Mouse (Mus musculus): ENCODE data around the gene Sv2b. TPM values are rescaled to one million over a fixed set of nuclear protein-coding genes. Genes with fewer than 3 reads are reported as not detected.

Gene Sv2b
- polyA plus RNA-seq, 1 experiment from 2014 or later, result 4.2 TPM

- no peak overlapping the region for H3K4me3 ChIP-seq (ENCODE audit: low read depth, low read length)
- WGBS, result 89% methylated on average over 3 of the region's 3 CpGs
- no peaks in the 10 kb centered on the region for H3K36me3 ChIP-seq (ENCODE audit: control insufficient read depth, insufficient read depth, low read length)
- no peaks in the 10 kb centered on the region for H3K4me1 ChIP-seq (ENCODE audit: control insufficient read depth, insufficient read depth, low read length)
- H3K27me3 ChIP-seq (ENCODE audit: control insufficient read depth, insufficient read depth, low read length), result no peaks in the 10 kb centered on the region
- H3K27ac ChIP-seq (ENCODE audit: low read depth, low read length), result no peak overlapping the region
- no peak overlapping the region for H3K4me2 ChIP-seq (ENCODE audit: low read depth)
- no peak for DNase-seq (ENCODE audit: low spot score)
- no peak overlapping the region for H3K9ac ChIP-seq (ENCODE audit: low read length)
- no peak for ATAC-seq (ENCODE audit: insufficient read depth, low FRiP score, low TSS enrichment)
- no peaks in the 10 kb centered on the region for H3K9me3 ChIP-seq (ENCODE audit: control insufficient read depth, low read length)
Observed at GRCm38 (mm10) chr7:75167481-75167880, 141.6 kb downstream of the Sv2b start.

- Histone ChIP-seq H3K27ac (ENCODE audit: low read depth, low read length) (no peak overlapping the region), H3K4me2 (ENCODE audit: low read depth) (no peak overlapping the region), H3K9me3 (ENCODE audit: control insufficient read depth, low read length) (no peaks in the 10 kb centered on the region), H3K36me3 (ENCODE audit: control insufficient read depth, insufficient read depth, low read length) (no peaks in the 10 kb centered on the region), H3K9ac (ENCODE audit: low read length) (no peak overlapping the region), H3K27me3 (ENCODE audit: control insufficient read depth, insufficient read depth, low read length) (no peaks in the 10 kb centered on the region), H3K4me1 (ENCODE audit: control insufficient read depth, insufficient read depth, low read length) (peaks cover under 1% of the 10 kb centered on the region; the same call in 1 of the 2 replicates), H3K4me3 (ENCODE audit: low read depth, low read length) (no peak overlapping the region)
- 92% methylated on average over 1 of the region's 1 CpGs for WGBS
- ATAC-seq (ENCODE audit: insufficient read depth, low FRiP score, low TSS enrichment), result no peak
- no peak for DNase-seq (ENCODE audit: low spot score)
Observed at GRCm38 (mm10) chr7:75147174-75147573, 161.9 kb downstream of the Sv2b start.

GRCm38 (mm10) chr7:75142800-75143199 lies 166.3 kb downstream of the Sv2b start:
- Histone ChIP-seq H3K36me3 (ENCODE audit: control insufficient read depth, insufficient read depth, low read length) (no peaks in the 10 kb centered on the region), H3K27ac (ENCODE audit: low read depth, low read length) (no peak overlapping the region), H3K9ac (ENCODE audit: low read length) (no peak overlapping the region), H3K9me3 (ENCODE audit: control insufficient read depth, low read length) (no peaks in the 10 kb centered on the region), H3K27me3 (ENCODE audit: control insufficient read depth, insufficient read depth, low read length) (no peaks in the 10 kb centered on the region), H3K4me3 (ENCODE audit: low read depth, low read length) (no peak overlapping the region), H3K4me2 (ENCODE audit: low read depth) (no peak overlapping the region), H3K4me1 (ENCODE audit: control insufficient read depth, insufficient read depth, low read length) (peaks cover 3% of the 10 kb centered on the region; the same call in 1 of the 2 replicates)
- ATAC-seq (ENCODE audit: insufficient read depth, low FRiP score, low TSS enrichment) (no peak), DNase-seq (ENCODE audit: low spot score) (no peak)
- 43% methylated on average over 2 of the region's 2 CpGs for WGBS

- DNase-seq (ENCODE audit: low spot score) (peak; percentile 33), ATAC-seq (ENCODE audit: insufficient read depth, low FRiP score, low TSS enrichment) (no peak)
- Histone ChIP-seq H3K9ac (ENCODE audit: low read length) (no peak overlapping the region), H3K27me3 (ENCODE audit: control insufficient read depth, insufficient read depth, low read length) (no peaks in the 10 kb centered on the region), H3K36me3 (ENCODE audit: control insufficient read depth, insufficient read depth, low read length) (no peaks in the 10 kb centered on the region), H3K9me3 (ENCODE audit: control insufficient read depth, low read length) (no peaks in the 10 kb centered on the region), H3K4me3 (ENCODE audit: low read depth, low read length) (no peak overlapping the region), H3K4me1 (ENCODE audit: control insufficient read depth, insufficient read depth, low read length) (peaks cover 3% of the 10 kb centered on the region; the same call in 1 of the 2 replicates), H3K4me2 (ENCODE audit: low read depth) (peak overlapping the region; percentile 45), H3K27ac (ENCODE audit: low read depth, low read length) (no peak overlapping the region)
- 7% methylated on average over 17 of the region's 17 CpGs for WGBS
Observed at GRCm38 (mm10) chr7:75141919-75142700, 167.0 kb downstream of the Sv2b start.

- no peaks in the 10 kb centered on the region for H3K27me3 ChIP-seq (ENCODE audit: control insufficient read depth, insufficient read depth, low read length)
- H3K4me2 ChIP-seq (ENCODE audit: low read depth), result no peak overlapping the region
- no peaks in the 10 kb centered on the region for H3K9me3 ChIP-seq (ENCODE audit: control insufficient read depth, low read length)
- no peaks in the 10 kb centered on the region for H3K36me3 ChIP-seq (ENCODE audit: control insufficient read depth, insufficient read depth, low read length)
- no peak overlapping the region for H3K4me3 ChIP-seq (ENCODE audit: low read depth, low read length)
- H3K27ac ChIP-seq (ENCODE audit: low read depth, low read length), result no peak overlapping the region
- H3K9ac ChIP-seq (ENCODE audit: low read length), result no peak overlapping the region
- H3K4me1 ChIP-seq (ENCODE audit: control insufficient read depth, insufficient read depth, low read length), result peaks cover 3% of the 10 kb centered on the region; the same call in 1 of the 2 replicates
- WGBS, result 87% methylated on average over 2 of the region's 2 CpGs
- ATAC-seq (ENCODE audit: insufficient read depth, low FRiP score, low TSS enrichment) (no peak), DNase-seq (ENCODE audit: low spot score) (no peak)
Observed at GRCm38 (mm10) chr7:75139306-75139705, 169.8 kb downstream of the Sv2b start.

GRCm38 (mm10) chr7:75134710-75135617 lies 174.1 kb downstream of the Sv2b start:
- WGBS, result 30% methylated on average over 15 of the region's 15 CpGs
- DNase-seq (ENCODE audit: low spot score) (peak; percentile 44), ATAC-seq (ENCODE audit: insufficient read depth, low FRiP score, low TSS enrichment) (peak; percentile 58)
- no peaks in the 10 kb centered on the region for H3K9me3 ChIP-seq (ENCODE audit: control insufficient read depth, low read length)
- H3K27ac ChIP-seq (ENCODE audit: low read depth, low read length), result no peak overlapping the region
- H3K9ac ChIP-seq (ENCODE audit: low read length), result no peak overlapping the region
- H3K27me3 ChIP-seq (ENCODE audit: control insufficient read depth, insufficient read depth, low read length), result no peaks in the 10 kb centered on the region
- no peaks in the 10 kb centered on the region for H3K36me3 ChIP-seq (ENCODE audit: control insufficient read depth, insufficient read depth, low read length)
- H3K4me3 ChIP-seq (ENCODE audit: low read depth, low read length), result no peak overlapping the region
- H3K4me2 ChIP-seq (ENCODE audit: low read depth), result no peak overlapping the region
- no peaks in the 10 kb centered on the region for H3K4me1 ChIP-seq (ENCODE audit: control insufficient read depth, insufficient read depth, low read length)

GRCm38 (mm10) chr7:75128036-75128435 lies 181.0 kb downstream of the Sv2b start:
- no peaks in the 10 kb centered on the region for H3K4me1 ChIP-seq (ENCODE audit: control insufficient read depth, insufficient read depth, low read length)
- DNase-seq (ENCODE audit: low spot score), result no peak
- no peaks in the 10 kb centered on the region for H3K9me3 ChIP-seq (ENCODE audit: control insufficient read depth, low read length)
- no peak overlapping the region for H3K9ac ChIP-seq (ENCODE audit: low read length)
- no peaks in the 10 kb centered on the region for H3K36me3 ChIP-seq (ENCODE audit: control insufficient read depth, insufficient read depth, low read length)
- H3K27ac ChIP-seq (ENCODE audit: low read depth, low read length), result no peak overlapping the region
- H3K27me3 ChIP-seq (ENCODE audit: control insufficient read depth, insufficient read depth, low read length), result no peaks in the 10 kb centered on the region
- WGBS, result 87% methylated on average over 4 of the region's 4 CpGs
- no peak for ATAC-seq (ENCODE audit: insufficient read depth, low FRiP score, low TSS enrichment)
- no peak overlapping the region for H3K4me3 ChIP-seq (ENCODE audit: low read depth, low read length)
- H3K4me2 ChIP-seq (ENCODE audit: low read depth), result no peak overlapping the region

GRCm38 (mm10) chr7:75124067-75124466 lies 185.0 kb downstream of the Sv2b start:
- Histone ChIP-seq H3K36me3 (ENCODE audit: control insufficient read depth, insufficient read depth, low read length) (no peaks in the 10 kb centered on the region), H3K4me1 (ENCODE audit: control insufficient read depth, insufficient read depth, low read length) (no peaks in the 10 kb centered on the region), H3K9ac (ENCODE audit: low read length) (no peak overlapping the region), H3K4me3 (ENCODE audit: low read depth, low read length) (no peak overlapping the region), H3K4me2 (ENCODE audit: low read depth) (no peak overlapping the region), H3K9me3 (ENCODE audit: control insufficient read depth, low read length) (no peaks in the 10 kb centered on the region), H3K27me3 (ENCODE audit: control insufficient read depth, insufficient read depth, low read length) (no peaks in the 10 kb centered on the region), H3K27ac (ENCODE audit: low read depth, low read length) (no peak overlapping the region)
- ATAC-seq (ENCODE audit: insufficient read depth, low FRiP score, low TSS enrichment), result no peak
- WGBS, result 95% methylated on average over 5 of the region's 5 CpGs
- DNase-seq (ENCODE audit: low spot score), result no peak
